Mouse (Mus musculus) liver, postnatal 0 days (tissue): ENCODE measurements around the gene Slco2b1. TPM values are rescaled to one million over a fixed set of nuclear protein-coding genes. Genes with fewer than 3 reads are reported as not detected.
A peak's percentile ranks its signal among the peaks of the same experiment; 100 is the strongest.

ENCODE experiments used
- ATAC-seq: fragments of 200-750 bp; cut with Nextera tagmentation; 2 replicates; pipeline ENCODE4 v1.8.0; 2017; ENCODE audit warnings: mild to moderate bottlenecking, moderate library complexity
- DNase-seq: peaks from one replicate; pipeline ENCODE4 v3.0.0-alpha.2; 2016
- H3K27ac ChIP-seq: fragments of 300-500 bp; sonication (generic); 2 replicates; pipeline ENCODE4 v1.5.1; 2014; ENCODE audit warnings: antibody characterized with exemption, moderate library complexity, mild to moderate bottlenecking, low read depth
- H3K27me3 ChIP-seq: fragments of 300-500 bp; sonication (generic); 2 replicates; pipeline ENCODE4 v1.6.1; 2014; ENCODE audit warnings: low read length, control low read depth, mixed read lengths; ENCODE audit not compliant: insufficient read depth
- H3K36me3 ChIP-seq: fragments of 300-500 bp; sonication (generic); replicated peaks from 2 replicates; pipeline ENCODE4 v1.6.1; 2014; ENCODE audit warnings: mild to moderate bottlenecking, control low read depth, low read length, moderate library complexity, mixed read lengths; ENCODE audit not compliant: insufficient read depth
- H3K4me1 ChIP-seq: fragments of 300-500 bp; sonication (generic); 2 replicates; pipeline ENCODE4 v1.6.1; 2014; ENCODE audit warnings: antibody characterized with exemption, mild to moderate bottlenecking, control low read depth; ENCODE audit not compliant: insufficient read depth
- H3K4me2 ChIP-seq: fragments of 300-500 bp; sonication (generic); 2 replicates; pipeline ENCODE4 v1.6.1; 2014; ENCODE audit warnings: low read depth, mild to moderate bottlenecking, low read length, moderate library complexity, mixed read lengths
- H3K4me3 ChIP-seq: fragments of 300-500 bp; sonication (generic); 2 replicates; pipeline ENCODE4 v1.5.1; 2014; ENCODE audit warnings: low read depth, low read length
- H3K9ac ChIP-seq: fragments of 300-500 bp; sonication (generic); replicated peaks from 2 replicates; pipeline ENCODE4 v1.6.1; 2014; ENCODE audit warnings: mild to moderate bottlenecking, moderate library complexity
- H3K9me3 ChIP-seq: fragments of 300-500 bp; sonication (generic); 2 replicates; pipeline ENCODE4 v1.6.1; 2016; ENCODE audit warnings: mild to moderate bottlenecking, control low read depth, low read length, mixed read lengths
- CTCF ChIP-seq: sonication (generic); IDR thresholded peaks from 2 replicates; pipeline ENCODE4 v1.5.1; 2016; ENCODE audit warnings: antibody characterized with exemption, low read depth
- EP300 ChIP-seq: IDR thresholded peaks from 2 replicates; pipeline ENCODE4 v1.6.1; 2016; ENCODE audit warnings: antibody characterized with exemption, low read depth, mild to moderate bottlenecking
- WGBS: fragments of 180-500 bp; shearing (Covaris S2); extraction: QIAGEN DNeasy Blood & Tissue Kit; methylation state at CpG from one replicate; pipeline ENCODE4 v1.1.7; 2014; ENCODE audit not compliant: insufficient replicate concordance; 5-methylcytosine and 5-hydroxymethylcytosine counted together
- polyA plus RNA-seq: library from polyadenylated mRNA; unstranded; fragments of >200 nt; fragmentation: Nextera tagmentation; extraction: Ambion mirVana; gene quantifications from 2 replicates; pipeline ENCODE4 v1.2.1, GENCODE M21; 2015

The Slco2b1 gene
- polyA plus RNA-seq, 1 experiment from 2014 or later: 0.68 TPM

- no peak overlapping the region for H3K27ac ChIP-seq
- H3K9ac ChIP-seq: no peak overlapping the region
- no peaks in the 10 kb centered on the region for H3K4me1 ChIP-seq
- ATAC-seq (no peak), DNase-seq (no peak)
- TF ChIP-seq CTCF (no peak), EP300 (no peak)
- no peak overlapping the region for H3K4me3 ChIP-seq
- no peaks in the 10 kb centered on the region for H3K27me3 ChIP-seq
- no peaks in the 10 kb centered on the region for H3K9me3 ChIP-seq
- no peak overlapping the region for H3K4me2 ChIP-seq
- H3K36me3 ChIP-seq: no peaks in the 10 kb centered on the region
- WGBS: 60% methylated on average over 4 of the region's 4 CpGs
These were observed 27.1 kb downstream of the Slco2b1 start for GRCm38 (mm10) chr7:99684086-99684485.

- Histone ChIP-seq H3K36me3 (no peaks in the 10 kb centered on the region), H3K4me3 (no peak overlapping the region), H3K4me1 (no peaks in the 10 kb centered on the region), H3K27ac (no peak overlapping the region), H3K9ac (no peak overlapping the region), H3K27me3 (no peaks in the 10 kb centered on the region), H3K9me3 (no peaks in the 10 kb centered on the region), H3K4me2 (no peak overlapping the region)
- WGBS: 71% methylated on average over 5 of the region's 5 CpGs
- DNase-seq (no peak), ATAC-seq (peak; percentile 56)
- TF ChIP-seq EP300: no peak
- no peak for TF ChIP-seq CTCF
These were observed 30.4 kb downstream of the Slco2b1 start for GRCm38 (mm10) chr7:99680771-99681170.

- TF ChIP-seq CTCF (no peak), EP300 (no peak)
- no peaks in the 10 kb centered on the region for H3K36me3 ChIP-seq
- H3K4me3 ChIP-seq: no peak overlapping the region
- no peak overlapping the region for H3K9ac ChIP-seq
- H3K27me3 ChIP-seq: no peaks in the 10 kb centered on the region
- H3K27ac ChIP-seq: no peak overlapping the region
- H3K4me2 ChIP-seq: no peak overlapping the region
- WGBS: 41% methylated on average over 3 of the region's 3 CpGs
- H3K4me1 ChIP-seq: no peaks in the 10 kb centered on the region
- DNase-seq: no peak
- H3K9me3 ChIP-seq: no peaks in the 10 kb centered on the region
- ATAC-seq: no peak
These were observed 36.2 kb downstream of the Slco2b1 start for GRCm38 (mm10) chr7:99674890-99675289.

- Histone ChIP-seq H3K27me3 (no peaks in the 10 kb centered on the region), H3K4me1 (no peaks in the 10 kb centered on the region), H3K9me3 (no peaks in the 10 kb centered on the region), H3K36me3 (no peaks in the 10 kb centered on the region), H3K9ac (no peak overlapping the region), H3K4me2 (no peak overlapping the region), H3K4me3 (no peak overlapping the region), H3K27ac (no peak overlapping the region)
- no peak for DNase-seq
- ATAC-seq: no peak
- WGBS: 28% methylated on average over 5 of the region's 5 CpGs
- TF ChIP-seq EP300 (no peak), CTCF (no peak)
These were observed 36.9 kb downstream of the Slco2b1 start for GRCm38 (mm10) chr7:99674209-99674608.

GRCm38 (mm10) chr7:99673188-99673587 lies 38.0 kb downstream of the Slco2b1 start:
- ATAC-seq (no peak), DNase-seq (no peak)
- TF ChIP-seq EP300 (no peak), CTCF (no peak)
- no peaks in the 10 kb centered on the region for H3K9me3 ChIP-seq
- no peaks in the 10 kb centered on the region for H3K36me3 ChIP-seq
- H3K27ac ChIP-seq: no peak overlapping the region
- no peak overlapping the region for H3K4me2 ChIP-seq
- H3K4me3 ChIP-seq: no peak overlapping the region
- H3K27me3 ChIP-seq: no peaks in the 10 kb centered on the region
- H3K9ac ChIP-seq: no peak overlapping the region
- WGBS: 71% methylated on average over 8 of the region's 8 CpGs
- H3K4me1 ChIP-seq: no peaks in the 10 kb centered on the region

GRCm38 (mm10) chr7:99671544-99672435 lies 39.4 kb downstream of the Slco2b1 start:
- no peak overlapping the region for H3K4me3 ChIP-seq
- no peak for TF ChIP-seq CTCF
- TF ChIP-seq EP300: no peak
- WGBS: 66% methylated on average over 9 of the region's 9 CpGs
- no peaks in the 10 kb centered on the region for H3K4me1 ChIP-seq
- H3K27ac ChIP-seq: no peak overlapping the region
- no peaks in the 10 kb centered on the region for H3K9me3 ChIP-seq
- no peak overlapping the region for H3K4me2 ChIP-seq
- DNase-seq: no peak
- H3K27me3 ChIP-seq: no peaks in the 10 kb centered on the region
- ATAC-seq: no peak
- no peaks in the 10 kb centered on the region for H3K36me3 ChIP-seq
- no peak overlapping the region for H3K9ac ChIP-seq
